Mouse (Mus musculus): ENCODE results near the gene Ptp4a2. TPM values are rescaled to one million over a fixed set of nuclear protein-coding genes. Genes with fewer than 3 reads are reported as not detected.

Gene Ptp4a2
- polyA plus RNA-seq, 1 experiment, result 598 TPM

GRCm38 (mm10) chr4:129876831-129877764, 66.1 kb downstream of the Ptp4a2 start:
- peaks cover 11% of the 10 kb centered on the region for H3K4me1 ChIP-seq (ENCODE audit: control insufficient read depth, insufficient read depth, low read length)
- no peak overlapping the region; the same call in 1 of the 2 replicates for H3K4me3 ChIP-seq (ENCODE audit: insufficient read depth, low read length)
- peak overlapping the region; percentile 55 for H3K27ac ChIP-seq (ENCODE audit: insufficient read depth, low read length)
- TF ChIP-seq CTCF (IDR thresholded peaks at IDR 0.05; ENCODE audit: borderline replicate concordance, insufficient read depth, low read length) (no peak), POLR2A (IDR thresholded peaks at IDR 0.05; ENCODE audit: low read depth, low read length) (peak; percentile 74)

DNA sequence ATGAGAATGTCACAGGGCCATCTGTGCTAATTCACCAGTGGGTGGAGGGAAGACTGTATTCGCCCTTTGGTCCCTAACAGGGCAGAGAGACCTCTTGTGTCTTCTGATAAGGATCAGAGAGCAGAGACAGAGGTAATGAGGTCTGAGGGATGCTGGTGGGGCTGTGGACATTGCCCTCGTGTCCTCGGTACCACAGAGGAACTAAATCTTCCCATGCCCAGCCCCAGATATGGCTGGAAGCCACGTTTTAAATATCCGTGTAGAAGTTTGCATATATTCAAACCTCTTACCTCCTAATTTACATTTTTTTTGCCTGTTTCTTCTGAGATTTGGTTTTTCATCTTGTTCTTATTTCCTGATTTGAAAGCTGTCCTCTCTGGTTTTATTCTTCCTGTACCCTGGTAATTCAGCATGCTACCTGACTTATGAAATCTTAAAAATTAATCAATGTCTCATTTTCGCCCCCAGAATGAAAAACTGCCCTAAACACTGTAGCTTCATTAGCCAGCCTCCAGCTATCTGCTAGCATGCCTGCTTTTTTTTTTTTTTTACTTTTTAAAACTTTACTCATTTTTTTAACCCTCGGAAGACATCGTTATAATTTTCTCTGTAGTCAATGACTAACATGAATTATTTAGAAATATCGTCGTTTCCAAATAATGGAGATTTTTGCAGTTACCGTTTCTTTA, 67.1 kb downstream of the Ptp4a2 start:
- Histone ChIP-seq H3K4me1 (ENCODE audit: control insufficient read depth, insufficient read depth, low read length) (peaks cover 12% of the 10 kb centered on the region), H3K4me3 (ENCODE audit: insufficient read depth, low read length) (no peak overlapping the region), H3K27ac (ENCODE audit: insufficient read depth, low read length) (no peak overlapping the region; the same call in 1 of the 2 replicates)
- no peak for TF ChIP-seq CTCF (IDR thresholded peaks at IDR 0.05; ENCODE audit: borderline replicate concordance, insufficient read depth, low read length)
- TF ChIP-seq POLR2A (IDR thresholded peaks at IDR 0.05; ENCODE audit: low read depth, low read length), result no peak

GRCm38 (mm10) chr4:129878656-129879145, 67.7 kb downstream of the Ptp4a2 start:
- no peak overlapping the region for H3K4me3 ChIP-seq (ENCODE audit: insufficient read depth, low read length)
- TF ChIP-seq POLR2A (IDR thresholded peaks at IDR 0.05; ENCODE audit: low read depth, low read length) (no peak), CTCF (IDR thresholded peaks at IDR 0.05; ENCODE audit: borderline replicate concordance, insufficient read depth, low read length) (no peak)
- no peak overlapping the region for H3K27ac ChIP-seq (ENCODE audit: insufficient read depth, low read length)
- peaks cover 12% of the 10 kb centered on the region for H3K4me1 ChIP-seq (ENCODE audit: control insufficient read depth, insufficient read depth, low read length)

- H3K4me1 ChIP-seq (ENCODE audit: control insufficient read depth, insufficient read depth, low read length), result peaks cover 12% of the 10 kb centered on the region
- no peak for TF ChIP-seq POLR2A (IDR thresholded peaks at IDR 0.05; ENCODE audit: low read depth, low read length)
- no peak for TF ChIP-seq CTCF (IDR thresholded peaks at IDR 0.05; ENCODE audit: borderline replicate concordance, insufficient read depth, low read length)
- no peak overlapping the region for H3K27ac ChIP-seq (ENCODE audit: insufficient read depth, low read length)
- no peak overlapping the region for H3K4me3 ChIP-seq (ENCODE audit: insufficient read depth, low read length)
These were observed 68.3 kb downstream of the Ptp4a2 start for GRCm38 (mm10) chr4:129879206-129879780.

GRCm38 (mm10) chr4:129880615-129881014, 69.6 kb downstream of the Ptp4a2 start:
- Histone ChIP-seq H3K27ac (ENCODE audit: insufficient read depth, low read length) (no peak overlapping the region), H3K4me1 (ENCODE audit: control insufficient read depth, insufficient read depth, low read length) (peaks cover 12% of the 10 kb centered on the region), H3K4me3 (ENCODE audit: insufficient read depth, low read length) (no peak overlapping the region)
- TF ChIP-seq POLR2A (IDR thresholded peaks at IDR 0.05; ENCODE audit: low read depth, low read length) (no peak), CTCF (IDR thresholded peaks at IDR 0.05; ENCODE audit: borderline replicate concordance, insufficient read depth, low read length) (no peak)

DNA sequence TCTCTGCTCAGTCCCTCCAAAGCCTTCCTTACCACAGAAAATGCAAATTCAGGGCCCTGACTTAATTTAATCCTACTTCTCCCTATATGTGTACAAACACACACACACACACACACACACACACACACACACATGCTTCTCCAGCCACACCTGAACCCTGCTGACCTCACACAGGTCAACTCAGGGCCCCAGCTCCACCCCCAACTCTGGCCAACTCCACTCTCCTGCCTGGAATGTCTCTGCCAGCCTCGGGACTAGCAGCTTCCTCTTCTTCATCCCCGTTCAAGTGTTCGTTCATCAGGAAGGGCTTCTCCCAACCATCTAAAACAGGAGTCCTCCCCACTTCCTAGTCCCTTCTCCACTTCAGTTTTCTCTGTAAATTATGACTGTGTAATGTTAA, 70.6 kb downstream of the Ptp4a2 start:
- Histone ChIP-seq H3K4me1 (ENCODE audit: control insufficient read depth, insufficient read depth, low read length) (peaks cover 12% of the 10 kb centered on the region), H3K4me3 (ENCODE audit: insufficient read depth, low read length) (no peak overlapping the region), H3K27ac (ENCODE audit: insufficient read depth, low read length) (no peak overlapping the region)
- TF ChIP-seq POLR2A (IDR thresholded peaks at IDR 0.05; ENCODE audit: low read depth, low read length) (no peak), CTCF (IDR thresholded peaks at IDR 0.05; ENCODE audit: borderline replicate concordance, insufficient read depth, low read length) (no peak)

- no peak overlapping the region for H3K4me3 ChIP-seq (ENCODE audit: insufficient read depth, low read length)
- H3K27ac ChIP-seq (ENCODE audit: insufficient read depth, low read length), result peak overlapping the region; percentile 0; the same call in 1 of the 2 replicates
- TF ChIP-seq POLR2A (IDR thresholded peaks at IDR 0.05; ENCODE audit: low read depth, low read length), result no peak
- TF ChIP-seq CTCF (IDR thresholded peaks at IDR 0.05; ENCODE audit: borderline replicate concordance, insufficient read depth, low read length), result no peak
- peaks cover 7% of the 10 kb centered on the region; the same call in 1 of the 2 replicates for H3K4me1 ChIP-seq (ENCODE audit: control insufficient read depth, insufficient read depth, low read length)
These were observed 71.7 kb downstream of the Ptp4a2 start for GRCm38 (mm10) chr4:129882555-129883293.

DNA sequence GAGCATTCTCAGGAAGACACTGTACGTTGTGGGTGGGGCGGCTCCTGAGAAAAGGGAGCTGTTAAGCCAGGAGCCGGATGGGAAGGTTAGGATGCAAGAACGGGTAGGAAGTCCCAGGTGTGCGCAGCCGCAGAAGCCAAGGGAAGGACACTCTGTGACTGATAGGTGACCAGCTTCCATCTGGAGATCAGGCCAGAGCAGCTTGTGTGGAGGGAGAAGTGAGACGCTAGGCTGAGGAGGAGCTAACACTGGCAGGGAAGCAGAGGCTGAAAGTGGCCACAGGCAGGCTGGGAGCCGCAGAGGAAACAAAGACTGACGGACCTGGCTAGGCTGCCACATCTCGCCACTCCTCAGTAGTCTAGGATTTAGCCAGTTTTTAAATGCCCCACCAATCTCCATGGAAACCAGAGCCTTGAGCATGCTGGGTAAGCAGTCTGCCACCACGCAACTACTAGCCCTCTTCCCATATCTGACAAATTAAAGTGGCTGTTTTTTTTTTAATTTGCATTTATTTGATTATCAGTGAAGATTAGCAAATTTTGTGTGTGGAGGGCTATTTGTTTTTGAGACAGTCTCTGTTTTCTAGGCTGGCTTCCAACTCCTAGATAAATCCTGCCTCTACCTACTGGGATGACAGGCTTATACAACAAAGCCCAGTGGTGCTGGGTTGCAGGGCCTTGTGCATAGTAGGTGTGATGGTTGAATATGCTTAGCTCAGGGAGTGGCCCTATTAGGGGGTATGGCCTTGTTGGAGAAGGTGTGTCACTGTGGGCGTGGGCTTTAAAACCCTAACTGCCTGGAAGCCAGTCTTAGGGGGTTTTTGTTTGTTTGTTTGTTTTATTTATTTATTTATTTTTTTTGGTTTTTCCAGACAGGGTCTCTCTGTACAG, 73.3 kb downstream of the Ptp4a2 start:
- TF ChIP-seq POLR2A (IDR thresholded peaks at IDR 0.05; ENCODE audit: low read depth, low read length) (no peak), CTCF (IDR thresholded peaks at IDR 0.05; ENCODE audit: borderline replicate concordance, insufficient read depth, low read length) (no peak)
- H3K4me3 ChIP-seq (ENCODE audit: insufficient read depth, low read length), result no peak overlapping the region
- no peak overlapping the region for H3K27ac ChIP-seq (ENCODE audit: insufficient read depth, low read length)
- H3K4me1 ChIP-seq (ENCODE audit: control insufficient read depth, insufficient read depth, low read length), result 0 out of 2 replicates have a peak, but pooled peaks cover 4% of the 10 kb centered on the region

Data from embryonic fibroblast, embryonic 13.5 days (primary cell).